Mouse (Mus musculus) adipocyte (in vitro differentiated cells): Measurements from ENCODE around the gene Mms22l.
"Not testable (repeated sequence)": the region's sequence is repeated elsewhere in the genome, so short reads cannot be mapped to it uniquely, and the experiment has no call there.

Experiments
- DNase-seq: peaks from one replicate; pipeline ENCODE4 v3.0.0-alpha.2; 2016; ENCODE audit warnings: low spot score

The Mms22l gene

DNA sequence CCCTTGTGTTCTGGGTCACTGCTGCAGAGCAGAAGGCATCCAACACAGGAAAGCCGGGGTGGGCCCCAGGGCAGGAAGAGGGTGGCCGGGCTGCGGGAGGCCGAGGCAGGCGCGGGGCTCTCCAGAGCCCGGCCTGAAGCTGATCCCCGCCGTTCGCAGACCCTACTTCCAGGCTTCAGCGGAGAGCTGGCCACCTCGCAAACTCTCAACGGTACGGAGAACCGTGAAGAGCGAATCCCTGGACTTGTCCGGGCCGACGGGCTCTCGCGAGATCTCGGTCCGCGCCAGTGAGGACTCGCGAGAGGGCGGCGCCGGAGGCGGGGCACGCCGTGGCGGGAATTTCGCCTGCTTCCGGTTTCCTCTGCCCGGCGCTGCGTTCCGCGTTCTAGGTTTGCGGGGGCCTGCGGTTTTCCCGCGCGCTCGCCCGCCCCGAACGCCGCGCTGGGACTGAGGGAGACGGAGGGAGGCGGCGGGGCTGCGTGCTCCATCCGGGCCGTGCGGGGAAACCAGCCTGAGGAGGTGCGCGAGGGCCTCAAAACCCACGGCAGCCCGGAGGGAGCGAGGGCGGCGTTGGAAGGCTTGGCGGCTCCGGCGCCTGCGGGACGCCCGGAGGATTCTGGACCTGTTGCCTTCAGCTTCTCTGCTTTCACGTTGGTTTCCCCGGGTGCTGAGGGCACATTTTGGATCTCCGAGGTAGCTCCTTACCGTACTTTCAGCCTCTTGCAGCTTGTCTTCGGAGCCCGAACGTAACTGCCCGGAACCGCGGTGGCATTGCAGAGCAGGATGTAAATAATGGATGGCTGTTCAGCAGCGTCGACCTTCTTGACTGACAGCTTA lies at the start of gene Mms22l:
Gene Mms22l (plus strand): TSS at position 336 of the 837 bp plus-strand sequence.
- peak; percentile 89 for DNase-seq

DNA sequence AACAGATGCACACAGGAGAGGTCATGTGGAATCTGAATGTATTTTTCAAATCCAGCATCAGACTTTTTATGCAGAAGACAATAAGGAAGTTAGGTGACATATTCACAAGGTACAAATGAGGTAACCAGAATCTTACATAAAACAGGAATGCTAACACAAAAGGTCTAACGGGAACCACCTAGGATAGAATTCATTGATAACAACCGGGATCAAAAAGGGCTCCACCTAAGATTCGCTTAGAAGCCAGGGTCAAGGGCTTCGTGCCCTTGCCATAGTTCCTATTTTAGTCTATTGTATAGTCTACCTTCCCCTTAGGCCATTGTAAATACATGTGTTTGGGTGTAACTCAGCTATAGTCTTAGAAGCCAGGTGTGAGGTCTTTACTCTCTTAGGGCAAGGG lies 12.2 kb upstream of the Mms22l start:
- not testable (repeated sequence) for DNase-seq

DNA sequence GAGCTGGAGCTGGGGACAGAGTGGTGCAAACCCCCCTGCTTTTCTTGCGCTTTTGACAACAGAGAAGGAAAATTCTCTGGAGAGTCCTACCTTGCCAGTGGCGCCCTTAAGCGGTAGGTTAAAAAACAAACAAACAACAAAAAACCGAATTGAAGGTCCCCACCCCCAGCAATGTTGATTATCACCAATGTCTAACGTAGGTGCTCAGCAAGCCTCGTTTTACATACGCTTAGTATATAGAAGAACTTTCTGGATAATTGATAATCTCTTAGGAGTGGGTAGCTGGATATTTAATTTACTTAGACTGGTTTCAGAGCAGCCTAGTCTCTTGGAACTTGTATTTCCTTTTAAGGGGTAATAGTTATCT lies 685 bp downstream of the Mms22l start:
- no peak for DNase-seq

DNA sequence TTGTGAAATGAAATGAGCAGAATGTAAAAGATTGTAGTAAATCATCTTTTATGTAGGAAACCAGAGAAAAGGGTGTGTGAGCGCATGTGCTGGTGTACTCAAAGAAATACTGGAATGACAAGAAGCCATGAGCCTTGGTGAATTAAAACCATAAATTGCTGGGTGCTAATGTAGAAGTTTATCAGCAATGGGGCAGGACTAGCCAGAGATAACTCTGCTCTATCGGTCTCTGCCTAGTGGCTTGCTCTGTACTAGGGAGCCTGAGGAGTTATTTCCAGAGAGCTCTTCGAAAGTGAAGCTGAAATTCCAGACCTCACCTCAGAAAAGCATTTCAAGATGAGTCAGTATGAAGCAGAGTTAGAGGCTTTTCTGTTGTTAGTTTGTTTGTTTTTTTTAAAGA lies 12.9 kb downstream of the Mms22l start:
- no peak for DNase-seq

DNA sequence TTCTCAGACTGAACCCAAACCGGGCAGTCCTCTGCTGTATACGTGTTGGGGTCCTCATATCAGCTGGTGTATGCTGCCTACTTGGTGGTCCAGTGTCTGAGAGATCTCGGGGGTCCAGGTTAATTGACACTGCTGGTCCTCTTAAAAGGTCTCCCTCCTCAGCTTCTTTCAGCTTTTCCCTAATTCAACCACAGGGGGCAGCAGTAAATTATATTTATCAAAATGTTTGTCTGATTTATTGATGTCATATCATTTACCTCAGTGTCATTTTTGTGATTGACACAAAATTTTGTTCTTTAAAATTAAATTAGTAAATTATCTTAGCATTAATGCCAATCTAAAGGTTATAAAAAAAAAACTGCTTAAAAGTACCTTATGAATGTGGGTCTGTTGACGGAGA lies 40.7 kb downstream of the Mms22l start:
- no peak for DNase-seq

DNA sequence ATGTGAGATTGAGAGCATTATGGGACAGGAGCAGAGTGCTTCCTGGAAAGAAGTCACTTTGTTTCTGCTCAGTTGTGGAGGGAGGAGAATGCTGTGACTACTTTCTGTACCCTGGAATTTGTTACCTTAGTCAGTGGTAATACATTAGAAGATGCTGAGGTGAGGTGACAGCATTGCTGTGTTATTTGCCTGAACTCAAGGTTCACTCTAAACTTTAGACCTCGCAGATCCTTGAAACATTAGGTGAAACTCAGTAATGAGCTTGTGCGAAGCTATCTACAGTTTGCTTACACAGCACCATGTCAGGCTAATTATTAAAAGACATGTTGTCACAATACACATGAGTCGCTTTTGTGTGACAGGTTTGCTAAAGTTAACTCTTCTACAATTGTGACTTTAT lies 47.2 kb downstream of the Mms22l start:
- no peak for DNase-seq

DNA sequence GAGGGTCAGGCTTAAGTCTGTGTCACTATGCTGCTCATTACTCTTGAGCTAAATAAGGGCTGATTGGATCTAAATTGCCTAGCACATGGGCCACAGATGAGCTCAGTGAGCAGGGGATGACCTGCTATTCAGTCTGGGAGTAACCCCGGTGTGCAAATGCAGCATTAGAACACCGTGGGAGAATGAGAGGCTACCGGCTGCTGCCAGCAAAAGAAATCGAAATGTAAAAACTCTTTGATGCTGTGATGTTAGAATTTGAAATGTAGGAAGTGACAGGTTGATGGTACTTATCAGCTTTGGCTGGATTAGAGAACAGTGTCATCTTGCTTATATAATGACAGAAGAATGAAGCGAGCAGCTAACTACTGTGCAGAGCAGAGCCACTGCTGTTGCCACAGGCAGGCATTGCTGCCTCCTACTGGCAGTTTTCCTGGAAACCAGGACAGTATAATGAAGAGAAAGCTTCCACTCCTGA lies 48.5 kb downstream of the Mms22l start:
- peak; percentile 58 for DNase-seq

DNA sequence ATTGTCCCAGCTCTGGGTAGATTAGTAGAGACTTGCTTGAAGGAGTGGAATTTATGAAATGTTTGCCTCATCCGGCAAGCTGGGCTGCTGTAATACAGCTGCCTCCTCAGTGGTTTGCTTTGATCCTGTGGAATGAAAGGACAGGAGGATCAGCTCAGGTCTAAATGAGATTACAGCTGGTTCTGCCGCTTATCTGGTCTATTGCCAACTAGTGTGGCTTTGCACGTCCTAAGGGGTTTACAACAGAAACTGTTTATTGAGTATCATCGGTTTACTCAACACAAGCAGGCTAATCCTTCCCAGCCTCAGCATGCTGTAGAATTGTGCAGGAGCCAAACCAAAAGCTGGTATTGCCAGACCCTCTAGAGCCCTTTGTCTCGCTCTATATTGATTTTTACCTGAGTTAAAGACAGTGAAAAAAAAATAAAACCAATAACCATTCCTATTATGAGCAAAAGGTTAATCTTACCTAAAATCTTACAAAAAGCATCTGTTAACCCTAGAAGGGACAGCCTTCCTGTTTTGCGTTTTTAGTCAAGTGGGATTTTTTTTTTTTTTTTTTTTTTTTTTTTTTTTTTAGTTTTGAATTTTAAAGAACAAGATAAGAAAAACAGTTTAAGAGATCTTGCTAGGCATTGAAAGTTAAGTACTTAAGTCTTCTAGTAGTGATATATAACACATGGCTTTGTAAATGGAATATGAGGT lies 60.0 kb downstream of the Mms22l start:
- DNase-seq = no peak

DNA sequence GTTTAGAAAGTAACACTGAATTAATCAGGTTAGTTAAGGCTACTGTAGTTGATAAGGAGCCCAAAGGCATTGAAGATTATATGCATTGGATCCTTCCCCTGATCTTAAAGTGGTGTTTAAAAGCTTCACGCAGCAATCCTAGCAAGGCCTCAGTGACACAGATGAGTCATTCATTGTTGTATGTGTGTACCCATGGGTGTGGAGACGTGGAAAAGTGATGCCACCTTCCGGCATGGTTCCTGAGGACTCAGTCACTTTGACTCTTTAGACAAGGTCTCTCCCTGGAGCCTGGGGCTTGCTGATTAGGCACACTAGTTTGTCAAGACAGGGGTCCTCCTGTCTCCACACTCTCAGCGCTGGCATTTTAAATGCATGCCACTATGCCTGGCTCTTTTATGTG lies 60.9 kb downstream of the Mms22l start:
- DNase-seq = no peak

DNA sequence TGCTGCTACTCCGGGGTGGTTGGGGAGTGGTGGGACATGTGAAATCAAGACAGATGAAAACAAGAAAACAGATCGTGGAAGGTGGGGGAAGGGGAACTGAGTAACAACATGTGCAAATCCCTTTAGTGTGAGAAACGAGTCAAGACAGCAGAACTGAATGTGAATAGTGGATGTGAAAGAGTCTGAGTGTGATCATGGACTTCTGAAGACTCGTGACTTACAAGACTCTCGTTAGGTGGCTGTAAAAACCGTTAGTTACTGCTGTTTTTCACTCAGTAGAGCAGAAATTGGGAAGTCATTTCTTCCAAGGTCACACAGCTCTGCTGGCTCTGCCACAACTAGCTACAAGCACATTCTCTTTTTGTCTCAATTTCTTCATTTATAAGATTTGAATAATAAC lies 71.8 kb downstream of the Mms22l start:
- no peak for DNase-seq

DNA sequence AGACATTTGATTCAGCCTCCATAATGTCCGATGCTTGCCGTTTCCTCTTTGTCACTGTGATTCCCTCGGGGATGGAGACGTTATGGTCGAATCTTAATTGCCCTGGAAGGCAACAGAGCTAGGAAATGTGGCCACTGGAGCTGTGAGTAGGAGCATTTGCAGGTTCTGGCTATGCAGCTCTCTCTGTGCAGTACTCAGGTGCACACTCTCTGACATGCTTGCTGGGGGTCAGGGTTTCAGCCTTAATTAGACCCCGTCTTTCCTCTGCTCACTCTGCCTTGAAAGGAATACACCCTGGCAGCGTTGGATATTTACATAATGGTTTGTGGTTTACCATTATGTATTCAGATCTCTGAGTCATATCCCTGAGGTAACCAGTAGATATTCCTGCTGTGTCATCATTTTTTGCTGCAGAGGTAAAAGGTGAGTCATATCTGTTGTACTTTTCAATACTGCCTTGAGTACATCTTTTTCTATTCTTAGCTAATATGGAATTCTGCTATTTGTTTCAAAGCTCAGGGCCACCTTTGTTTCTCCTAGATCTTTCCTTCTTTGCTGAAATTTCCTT lies 72.8 kb downstream of the Mms22l start:
- DNase-seq = no peak

DNA sequence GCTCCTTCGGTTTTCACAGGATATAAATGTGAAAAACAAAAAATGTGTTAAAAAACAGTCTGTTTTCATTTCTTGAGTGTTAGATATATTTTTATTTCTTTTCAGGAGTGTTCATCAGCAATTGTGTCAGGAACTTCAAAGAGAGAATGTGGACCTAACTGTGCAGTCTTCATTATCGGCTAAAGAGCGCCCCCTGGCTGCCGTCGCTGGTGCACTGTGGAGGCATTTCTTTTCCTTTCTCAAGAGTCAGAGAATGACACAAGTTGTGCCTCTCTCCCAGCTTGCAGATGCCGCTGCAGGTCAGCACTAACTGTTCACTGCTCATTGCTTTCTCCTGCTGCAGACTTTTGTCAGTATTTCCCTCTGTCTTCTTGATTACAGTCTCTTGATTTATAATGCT lies 78.0 kb downstream of the Mms22l start:
- peak; percentile 79 for DNase-seq

DNA sequence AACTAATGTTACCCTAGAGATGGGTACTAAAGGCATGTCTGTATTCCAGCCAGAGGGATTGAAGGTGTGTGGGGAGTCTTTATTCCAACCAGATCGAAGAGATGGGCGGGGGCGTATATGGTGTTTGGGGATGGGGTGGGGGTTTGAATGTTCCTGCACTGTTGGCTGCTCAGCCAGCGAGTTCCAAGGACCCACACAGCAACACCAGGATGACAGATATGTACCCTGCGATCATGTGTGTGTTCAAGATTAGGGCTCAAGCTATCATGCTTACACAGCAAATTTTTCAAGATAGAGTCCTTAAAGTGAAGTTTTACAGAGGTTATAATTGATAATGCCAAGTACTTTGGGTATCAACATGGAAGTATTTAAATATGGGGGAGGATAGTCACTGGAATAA lies 81.3 kb downstream of the Mms22l start:
- DNase-seq = no peak

DNA sequence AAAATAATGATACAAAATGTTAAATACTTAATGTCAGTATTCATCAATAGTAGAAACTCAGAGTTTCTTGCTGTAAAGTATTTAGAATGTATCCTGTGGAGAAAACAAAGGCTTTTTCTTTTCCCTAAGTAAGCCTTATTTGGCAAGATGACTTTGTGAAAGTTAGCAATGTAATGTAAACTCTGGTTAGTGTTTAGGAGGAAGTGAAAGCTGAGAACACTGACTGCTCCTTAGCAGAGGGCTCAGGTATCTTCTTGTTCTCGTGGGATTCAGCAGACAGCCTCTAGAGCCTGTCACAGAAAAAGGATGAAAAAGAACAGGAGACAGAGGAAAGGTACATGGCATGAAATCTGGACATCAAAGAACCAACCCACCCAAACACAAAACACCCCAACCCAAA lies 86.0 kb downstream of the Mms22l start:
- DNase-seq = no peak

DNA sequence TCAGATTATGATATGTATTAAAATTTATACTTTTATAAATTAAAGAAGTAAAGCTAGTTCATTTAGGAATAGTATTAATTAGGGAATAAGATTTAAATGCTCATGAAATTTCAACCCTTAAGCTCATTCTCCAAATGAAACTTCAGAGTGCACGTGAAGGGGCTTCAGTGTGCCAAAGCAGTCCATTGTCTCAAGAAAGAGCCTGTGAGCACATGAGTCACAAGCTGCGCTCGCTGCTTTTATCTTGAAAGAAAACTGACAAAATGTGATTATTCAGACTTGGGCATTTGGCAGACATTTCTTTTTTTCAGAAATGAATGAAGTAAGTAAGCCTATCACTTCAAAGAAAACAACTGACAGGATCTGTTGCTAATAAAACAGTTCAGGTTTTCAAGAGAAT lies 87.7 kb downstream of the Mms22l start:
- no peak for DNase-seq

DNA sequence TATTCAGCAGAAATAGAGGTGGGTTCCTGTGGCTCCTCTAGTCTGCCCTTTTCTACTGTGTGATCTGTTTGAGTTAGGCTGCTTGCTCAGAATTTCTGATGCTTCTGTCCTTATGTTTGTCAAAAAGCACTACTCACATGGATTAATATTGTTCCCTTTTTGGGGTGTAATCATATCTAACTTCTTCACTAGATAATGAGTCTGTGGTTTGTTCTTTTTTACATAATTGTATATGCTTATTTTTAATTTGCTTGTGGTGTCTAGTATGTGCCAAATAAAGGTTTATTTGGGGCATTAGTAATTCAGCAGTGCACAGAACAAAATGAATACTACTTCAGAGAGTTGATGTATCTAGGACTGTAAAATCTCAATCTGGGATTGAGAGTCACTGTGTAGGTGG lies 98.6 kb downstream of the Mms22l start:
- no peak for DNase-seq

DNA sequence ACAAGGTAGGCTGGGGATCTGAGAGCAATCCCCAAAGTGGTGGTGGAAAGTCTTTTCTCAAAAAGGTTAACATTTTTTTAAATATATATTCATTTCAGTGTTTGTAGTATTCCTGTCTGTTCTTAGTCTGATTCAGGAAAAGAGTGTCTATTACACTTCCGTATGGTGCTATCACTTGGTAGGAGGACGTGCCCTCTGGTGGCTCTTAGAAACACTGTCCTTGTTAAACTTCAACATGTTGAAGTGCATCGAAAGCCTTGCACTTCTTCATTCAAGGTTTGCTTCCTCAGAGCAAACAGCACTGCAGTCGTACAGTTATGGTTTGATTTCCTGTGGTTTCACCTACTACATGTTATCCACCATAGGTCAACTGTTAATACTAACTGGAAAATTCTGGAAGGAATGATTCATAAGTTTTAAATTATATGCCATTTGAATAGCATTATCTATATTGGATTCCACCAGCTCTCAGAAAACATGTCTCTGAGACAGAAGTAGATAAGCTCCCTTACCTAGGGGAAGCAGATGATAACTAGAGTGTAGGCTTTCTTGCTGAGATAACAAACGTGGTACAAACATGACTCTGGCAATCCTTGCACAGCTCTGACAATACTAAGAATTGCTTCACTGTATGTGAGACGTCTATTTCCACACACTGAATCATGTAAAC lies 100.8 kb downstream of the Mms22l start:
- DNase-seq = no peak

DNA sequence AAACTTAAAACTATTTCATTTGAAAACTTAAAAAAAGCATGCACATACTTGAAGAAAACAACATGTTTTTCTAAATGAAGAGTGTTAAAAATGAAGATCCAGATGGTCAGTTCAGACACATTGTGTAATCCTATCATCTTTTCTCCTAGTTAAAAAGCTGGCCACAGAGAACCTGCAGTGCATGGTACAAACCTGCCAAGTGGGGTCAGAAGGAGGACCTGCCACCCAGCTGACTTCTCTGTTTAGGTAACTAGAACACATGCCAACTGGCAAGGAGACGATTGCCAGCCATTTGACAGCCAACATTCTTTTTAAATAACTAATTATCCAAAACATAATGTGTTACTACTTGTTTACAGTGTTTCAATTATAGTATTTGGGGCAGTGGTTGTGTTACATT lies 102.4 kb downstream of the Mms22l start:
- peak; percentile 58 for DNase-seq

DNA sequence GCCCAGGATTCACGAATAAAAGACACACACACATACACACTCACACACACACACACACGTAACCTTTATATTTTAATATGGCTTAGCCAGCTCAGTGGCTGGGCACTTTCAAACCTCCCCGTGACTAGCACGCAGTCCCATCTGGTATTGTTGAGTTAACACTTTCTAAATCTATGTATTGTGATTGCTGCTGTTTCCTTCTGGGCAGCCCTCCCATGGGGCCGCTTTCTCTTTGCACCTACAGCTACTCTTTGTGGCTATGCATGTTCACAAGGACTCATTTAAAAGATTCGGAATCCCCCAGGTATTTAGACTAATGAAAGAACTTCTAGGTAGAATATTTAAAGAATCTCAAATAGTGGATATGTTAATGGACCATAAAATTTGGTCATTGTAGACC lies 105.5 kb downstream of the Mms22l start:
- DNase-seq = no peak

DNA sequence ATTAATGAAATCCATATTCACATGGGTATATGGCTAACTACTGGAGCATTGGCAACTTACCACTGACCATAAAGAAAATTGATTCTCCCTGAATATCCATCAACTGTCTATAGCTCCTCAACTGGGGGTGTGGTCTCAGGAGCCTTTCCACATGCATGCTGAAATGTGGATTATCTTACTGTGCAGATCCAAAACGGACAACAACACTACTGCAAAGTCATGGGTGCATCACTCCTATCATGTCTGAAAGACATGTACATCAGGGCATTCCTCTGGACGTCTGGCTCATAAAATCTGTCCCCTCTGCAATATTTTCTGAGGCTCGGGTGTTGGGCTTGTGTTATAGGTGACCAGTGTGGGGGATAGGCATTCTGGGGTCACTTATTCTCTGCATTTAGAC lies 112.8 kb downstream of the Mms22l start:
- no peak for DNase-seq

DNA sequence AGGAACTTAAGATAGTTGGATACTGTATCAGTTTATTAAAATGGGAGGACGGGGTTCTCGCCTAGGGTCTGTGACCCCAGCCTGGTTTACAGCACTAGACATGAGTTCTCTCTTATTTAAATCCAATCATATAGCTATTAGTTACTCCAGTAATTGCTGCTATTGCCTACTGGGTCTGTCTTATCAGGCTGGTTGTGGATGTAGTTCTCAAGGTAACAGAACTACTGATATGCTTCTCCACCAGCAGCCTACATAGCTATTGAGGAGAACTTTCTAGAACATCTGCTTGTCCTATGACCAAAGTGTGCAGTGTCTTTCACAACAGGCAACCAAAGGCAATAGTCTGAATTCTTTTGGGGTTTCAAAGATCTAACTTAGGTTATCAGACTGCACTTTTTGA lies 113.3 kb downstream of the Mms22l start:
- no peak for DNase-seq

DNA sequence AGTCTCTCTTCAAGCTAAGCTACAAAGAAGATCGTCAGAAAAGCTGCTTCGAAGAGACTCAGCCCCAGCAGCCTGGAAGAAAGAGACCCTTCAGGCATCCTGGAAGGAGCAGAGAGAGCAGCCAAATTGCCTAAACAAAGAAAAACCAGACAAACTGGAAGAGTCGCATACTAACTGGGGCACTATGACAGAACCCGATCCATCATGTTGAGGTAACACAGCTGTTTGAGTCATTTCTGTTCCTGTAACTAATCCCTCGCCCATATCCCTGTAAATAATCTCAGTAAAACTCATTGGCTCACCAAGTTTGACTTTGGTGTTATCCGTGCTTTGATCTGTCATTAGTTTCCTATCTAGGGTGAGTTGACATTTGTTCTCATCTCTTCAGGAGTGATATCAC lies 123.8 kb downstream of the Mms22l start:
- no peak for DNase-seq

DNA sequence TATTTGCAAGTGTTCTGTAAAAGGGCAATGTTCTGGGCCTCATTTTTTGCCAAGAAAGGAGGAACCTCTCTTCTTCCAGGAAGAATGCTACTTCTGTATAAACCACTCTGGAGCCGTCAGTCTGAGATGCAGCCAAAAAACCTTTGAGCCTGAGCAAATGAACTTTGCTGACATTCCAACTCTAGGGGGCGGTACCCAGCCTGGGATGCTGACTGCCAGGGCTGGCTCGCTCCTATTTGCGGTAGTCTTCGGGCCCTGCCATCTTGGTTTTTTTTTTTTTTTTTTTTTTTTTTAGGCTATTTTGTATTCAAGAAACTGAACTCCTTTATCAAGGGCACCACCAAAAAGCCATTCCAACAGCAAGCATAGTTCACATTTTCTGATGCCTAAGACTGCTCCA lies 124.2 kb downstream of the Mms22l start:
- DNase-seq = peak; percentile 11
